Mouse (Mus musculus): Measurements from ENCODE around the gene Sema3f.

DNA sequence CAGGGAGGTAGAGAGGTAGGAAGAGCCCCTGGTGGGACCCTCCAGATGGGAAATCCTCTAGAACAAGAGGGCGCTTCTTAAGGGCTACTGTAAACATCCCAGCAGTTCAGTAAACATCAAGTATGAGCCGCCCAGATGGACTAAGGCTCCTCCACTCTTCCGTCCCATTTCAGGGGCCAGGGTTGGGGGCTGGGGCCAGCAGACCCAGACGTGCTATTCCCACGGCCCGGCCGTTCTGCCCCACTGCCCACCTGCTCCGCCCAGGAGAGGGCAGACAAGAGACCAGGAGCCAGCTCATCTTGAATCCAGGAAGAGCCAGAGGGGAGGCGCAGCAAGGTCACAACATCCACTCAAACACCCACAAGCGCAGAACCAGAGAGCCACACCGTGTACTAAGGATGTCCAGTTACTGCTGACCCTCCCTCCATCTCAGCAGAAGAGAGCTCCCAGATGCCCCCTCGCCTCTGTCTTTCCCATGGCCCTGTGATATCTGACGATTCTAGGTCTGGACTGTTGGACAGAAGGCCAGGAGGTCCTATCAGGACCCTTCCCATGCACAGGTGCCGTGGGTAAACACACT lies 11.6 kb downstream of the Sema3f start:
- TF ChIP-seq CTCF (IDR thresholded peaks at IDR 0.05; ENCODE audit: control insufficient read depth, insufficient read depth, insufficient replicate concordance, low read depth, low read length) = no peak
- no peak for TF ChIP-seq POLR2A (IDR thresholded peaks at IDR 0.05; ENCODE audit: control insufficient read depth, low read depth, low read length)
